Mouse (Mus musculus) gastrocnemius, adult 2 months (tissue): ENCODE measurements at regions not wholly inside any gene's neighbourhood (a gene's known extent, or its start where the extent isn't known, plus 50 kb on each side); places are given as distances from the start of the nearest gene placed in this dataset.

Source experiments
- DNase-seq: peaks from one replicate; pipeline ENCODE4 v3.0.0; 2022
- H3K27ac ChIP-seq: fragments of 200-600 bp; 2 replicates; pipeline ENCODE4 v1.8.1; 2022; ENCODE audit warnings: mild to moderate bottlenecking
- H3K4me3 ChIP-seq: fragments of 200-600 bp; 2 replicates; pipeline ENCODE4 v1.8.1; 2022; ENCODE audit warnings: mild to moderate bottlenecking, moderate library complexity
- CTCF ChIP-seq: fragments of 200-600 bp; IDR thresholded peaks from 2 replicates; pipeline ENCODE4 v1.8.1; 2022; ENCODE audit warnings: antibody characterized with exemption, mild to moderate bottlenecking, moderate library complexity
- intact Hi-C: fragments of 180-260 bp; cut with DNase I; formaldehyde crosslinking; loops from one replicate; pipeline ENCODE4 v1.15.1; 2025

DNA sequence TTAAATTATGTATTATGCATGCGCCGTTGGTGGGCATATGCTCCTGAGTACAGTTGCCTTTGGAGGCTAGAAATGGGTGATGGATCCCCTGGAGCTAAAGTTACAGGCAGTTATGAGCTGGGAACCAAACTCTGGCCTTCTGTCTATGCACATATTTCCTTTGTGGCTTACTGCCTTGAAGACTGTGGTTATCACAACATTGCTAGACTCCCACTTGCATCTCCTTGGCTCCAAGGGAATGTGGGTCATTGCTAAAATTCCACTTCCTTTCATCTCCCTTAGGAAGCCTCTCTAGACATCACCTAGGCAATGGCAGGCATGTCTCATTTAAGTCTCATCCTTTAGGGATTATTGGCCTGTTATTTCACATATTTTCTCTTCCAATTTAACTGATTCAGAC, 622.4 kb upstream of the Frg1 start:
- no peak for TF ChIP-seq CTCF
- DNase-seq = no peak
- intact Hi-C loops = no loop called here
- H3K27ac ChIP-seq = no peak overlapping the region
- no peak overlapping the region for H3K4me3 ChIP-seq

DNA sequence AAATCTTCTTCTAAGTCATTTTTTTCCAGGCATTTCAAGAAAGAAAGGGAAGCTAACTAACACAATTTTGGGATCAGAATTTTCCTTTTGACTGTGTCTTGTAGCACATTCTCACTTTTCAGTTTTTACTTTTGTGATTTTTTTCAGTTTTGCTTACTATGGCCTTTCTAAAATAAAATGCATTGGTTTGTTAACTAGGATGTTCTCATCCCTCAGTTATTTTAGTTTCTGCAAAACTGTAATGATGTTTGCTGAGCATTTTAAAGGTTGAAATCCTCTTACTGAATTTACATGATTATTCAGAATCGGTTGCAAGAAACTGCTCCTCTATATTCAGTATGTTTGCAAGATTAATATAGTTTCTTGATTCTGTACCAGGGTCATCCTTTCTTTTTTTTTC, 610.1 kb upstream of the Frg1 start:
- H3K27ac ChIP-seq = no peak overlapping the region
- no peak overlapping the region for H3K4me3 ChIP-seq
- no peak for TF ChIP-seq CTCF
- DNase-seq = no peak
- intact Hi-C loops = no loop called here

DNA sequence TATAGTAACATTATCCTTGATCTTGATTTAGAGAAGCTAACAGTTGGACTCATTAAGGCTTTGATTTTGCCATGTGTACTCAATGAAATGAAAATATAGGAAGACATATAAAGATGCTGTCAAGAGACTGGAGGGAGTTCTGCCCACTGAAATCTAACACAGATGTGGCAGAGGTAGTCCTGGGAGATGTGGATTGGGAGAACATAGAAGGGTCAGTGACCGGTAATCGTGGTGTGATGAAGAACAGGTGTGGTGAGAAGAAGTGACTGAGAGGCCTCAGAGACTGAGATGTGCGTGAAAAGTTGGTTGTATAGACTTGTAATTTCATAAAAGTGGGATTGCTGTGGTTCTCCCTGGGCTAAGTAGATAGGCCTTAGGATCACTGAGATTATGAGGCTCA, 600.9 kb upstream of the Frg1 start:
- no peak overlapping the region for H3K27ac ChIP-seq
- intact Hi-C loops = no loop called here

DNA sequence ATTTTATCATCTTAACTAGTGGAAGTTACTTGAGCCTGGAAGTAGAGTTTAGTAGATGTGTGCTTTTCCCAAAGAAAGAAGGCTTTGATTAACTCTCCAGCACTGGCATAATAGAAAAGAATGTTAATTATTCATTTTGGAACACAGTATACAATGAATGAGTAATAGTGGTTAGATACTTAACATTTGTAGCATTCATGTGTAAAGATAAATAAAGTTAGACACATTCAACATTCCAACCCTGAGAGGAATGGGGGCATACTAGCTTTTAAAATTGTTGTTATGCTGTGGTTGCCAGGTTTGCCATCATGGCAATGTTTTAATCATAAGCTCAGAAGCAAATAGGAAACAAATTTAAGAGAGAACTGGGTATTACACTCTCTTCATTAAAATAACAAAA, 586.3 kb upstream of the Frg1 start:
- no peak overlapping the region for H3K27ac ChIP-seq
- H3K4me3 ChIP-seq = no peak overlapping the region
- TF ChIP-seq CTCF = no peak
- DNase-seq = no peak
- intact Hi-C loops = no loop called here

More for the DNA sequence above, 600.9 kb upstream of the Frg1 start:
- no peak for TF ChIP-seq CTCF
- no peak overlapping the region for H3K4me3 ChIP-seq
- no peak for DNase-seq

DNA sequence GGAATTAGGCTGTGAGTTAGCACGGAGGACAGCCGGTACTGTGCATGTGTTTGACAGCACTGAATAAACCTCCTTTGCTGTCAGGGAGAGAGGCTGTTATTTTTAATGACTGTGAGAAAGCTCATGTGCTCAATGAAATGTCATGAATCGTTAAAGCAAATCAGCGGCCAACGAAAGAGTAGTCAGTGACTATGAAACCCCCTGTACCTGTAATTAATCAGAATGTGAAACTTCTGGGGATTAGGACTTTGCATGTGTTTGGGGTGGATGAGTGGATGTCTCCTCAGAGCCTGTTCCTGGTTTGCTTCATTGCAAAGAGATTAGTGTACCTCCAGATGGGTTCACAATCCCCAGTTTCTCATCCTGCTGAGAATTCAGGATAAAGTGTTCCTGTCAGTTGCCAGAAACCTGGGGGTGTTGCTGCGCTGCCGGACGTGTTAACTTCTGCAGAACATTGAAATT, 572.2 kb upstream of the Frg1 start:
- no peak for TF ChIP-seq CTCF
- Histone ChIP-seq H3K4me3 (no peak overlapping the region), H3K27ac (no peak overlapping the region)
- intact Hi-C loops = no loop called here
- DNase-seq = no peak

DNA sequence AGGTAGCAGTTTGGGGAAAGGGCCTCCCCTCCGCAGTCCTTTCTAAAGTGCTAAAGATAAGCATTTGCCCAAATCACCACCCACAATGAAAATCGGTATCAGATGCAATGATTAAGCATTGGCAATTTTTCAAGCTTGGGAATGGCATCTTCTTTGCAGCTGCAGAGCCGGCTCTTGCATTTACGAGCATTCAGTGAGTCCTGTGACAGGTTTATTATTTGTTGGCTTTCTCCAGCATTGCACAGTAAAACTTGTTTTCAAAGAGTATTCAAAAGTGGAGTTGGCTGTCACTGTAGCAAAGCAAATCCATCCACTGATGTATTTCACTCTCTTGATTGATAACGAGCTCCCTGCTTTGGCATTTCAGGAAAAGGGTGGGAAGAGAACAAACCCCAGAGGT, 571.3 kb upstream of the Frg1 start:
- Histone ChIP-seq H3K4me3 (no peak overlapping the region), H3K27ac (no peak overlapping the region)
- TF ChIP-seq CTCF = no peak
- DNase-seq = no peak
- intact Hi-C loops = no loop called here

DNA sequence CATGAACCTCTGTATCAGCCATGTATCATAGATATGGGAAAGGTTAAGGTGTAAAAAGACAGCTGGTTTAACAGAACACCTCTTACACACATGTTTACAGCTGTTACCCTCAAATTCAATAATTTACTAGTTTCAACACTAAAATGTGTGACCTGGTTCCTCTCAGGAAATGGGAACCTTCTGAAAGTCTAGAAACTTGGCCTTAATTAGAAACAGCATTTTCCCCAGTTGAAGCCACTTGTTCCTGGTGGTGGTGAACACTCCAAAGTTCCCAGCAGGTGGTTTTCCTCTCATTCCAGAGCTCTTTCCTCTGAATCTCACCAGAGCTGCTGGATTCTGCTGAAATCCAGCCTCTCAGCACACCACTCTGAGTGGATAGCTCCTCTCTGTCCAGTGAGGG, 570.5 kb upstream of the Frg1 start:
- no peak for TF ChIP-seq CTCF
- DNase-seq = no peak
- no peak overlapping the region for H3K27ac ChIP-seq
- intact Hi-C loops = no loop called here
- no peak overlapping the region for H3K4me3 ChIP-seq

DNA sequence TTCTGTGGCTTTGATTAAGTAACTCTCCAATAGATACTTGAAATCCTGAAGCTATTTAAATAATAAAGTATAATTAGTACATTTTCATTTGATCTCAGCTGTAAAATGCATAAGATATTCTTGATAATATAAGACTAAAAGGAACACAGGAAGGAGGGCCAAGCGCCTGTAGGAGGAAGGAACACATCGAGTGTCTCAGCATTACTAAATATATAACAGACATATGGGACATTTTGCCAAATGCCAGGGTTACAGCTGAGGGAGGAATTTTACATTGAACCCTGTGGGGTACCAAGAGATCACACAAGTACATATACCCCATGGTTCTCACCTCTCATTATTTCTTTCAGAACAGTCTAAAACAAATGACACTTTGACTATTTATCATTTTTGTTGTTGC, 555.5 kb upstream of the Frg1 start:
- H3K4me3 ChIP-seq = no peak overlapping the region
- TF ChIP-seq CTCF = no peak
- H3K27ac ChIP-seq = no peak overlapping the region
- intact Hi-C loops = no loop called here
- no peak for DNase-seq

DNA sequence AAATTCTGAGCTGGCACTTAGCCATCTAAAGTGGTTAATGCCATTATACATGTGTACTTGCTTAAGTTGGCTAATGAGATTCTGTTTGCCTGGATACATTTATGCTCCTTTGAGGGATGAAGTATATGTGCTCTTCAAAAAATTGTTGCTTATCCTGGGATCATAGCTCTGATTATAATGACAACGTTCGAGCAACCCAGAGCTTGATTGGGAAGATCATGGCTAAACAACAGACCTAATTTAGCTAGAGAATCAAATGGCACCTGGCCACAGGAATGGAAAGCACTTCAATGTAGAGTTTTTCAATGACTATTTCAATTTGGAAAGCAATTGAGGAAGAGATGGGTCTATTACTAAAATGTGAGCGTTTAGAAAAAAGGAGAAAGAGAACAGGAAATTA, 553.7 kb upstream of the Frg1 start:
- DNase-seq = no peak
- intact Hi-C loops = no loop called here
- no peak for TF ChIP-seq CTCF
- no peak overlapping the region for H3K27ac ChIP-seq
- H3K4me3 ChIP-seq = no peak overlapping the region

DNA sequence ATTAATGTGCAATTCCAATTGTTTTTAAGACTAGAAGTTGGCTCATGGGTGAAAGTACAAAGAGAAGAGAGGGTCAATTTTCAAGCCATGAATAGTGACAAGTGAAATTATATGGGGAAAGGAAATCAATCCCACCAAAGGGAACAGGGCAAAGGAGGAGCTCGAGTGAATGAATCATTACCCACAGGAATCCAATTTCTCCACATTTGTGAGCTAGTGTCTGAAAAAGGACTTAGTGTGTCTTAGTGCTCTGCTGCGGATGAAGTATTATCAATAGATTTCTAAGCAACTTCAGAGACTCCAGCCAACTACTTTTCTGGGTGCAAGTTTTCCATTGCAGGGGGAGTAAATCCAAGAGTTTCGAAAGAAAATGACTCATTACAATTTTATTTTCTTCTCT, 552.5 kb upstream of the Frg1 start:
- TF ChIP-seq CTCF = no peak
- Histone ChIP-seq H3K4me3 (no peak overlapping the region), H3K27ac (no peak overlapping the region)
- intact Hi-C loops = no loop called here
- DNase-seq = no peak

DNA sequence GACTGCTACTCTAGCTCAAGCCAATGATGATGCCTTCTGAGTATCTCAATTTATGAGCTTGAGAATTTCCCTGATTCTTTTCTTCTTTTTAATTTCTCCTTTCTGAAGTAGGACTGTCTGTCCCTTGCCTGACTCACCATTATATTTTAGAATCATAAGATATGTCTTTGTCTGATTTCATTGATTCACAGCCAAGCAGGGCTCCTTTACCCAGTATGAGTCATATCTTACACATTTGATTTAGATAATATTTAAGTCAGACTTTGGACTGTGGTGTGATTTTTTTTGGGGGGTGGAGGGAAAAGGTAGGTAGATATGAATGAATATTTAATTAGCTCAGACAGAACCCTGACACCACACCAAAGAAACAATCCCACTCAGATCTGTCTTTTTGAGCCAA, 547.2 kb upstream of the Frg1 start:
- TF ChIP-seq CTCF = no peak
- Histone ChIP-seq H3K4me3 (no peak overlapping the region), H3K27ac (no peak overlapping the region)
- intact Hi-C loops = no loop called here
- DNase-seq = no peak

DNA sequence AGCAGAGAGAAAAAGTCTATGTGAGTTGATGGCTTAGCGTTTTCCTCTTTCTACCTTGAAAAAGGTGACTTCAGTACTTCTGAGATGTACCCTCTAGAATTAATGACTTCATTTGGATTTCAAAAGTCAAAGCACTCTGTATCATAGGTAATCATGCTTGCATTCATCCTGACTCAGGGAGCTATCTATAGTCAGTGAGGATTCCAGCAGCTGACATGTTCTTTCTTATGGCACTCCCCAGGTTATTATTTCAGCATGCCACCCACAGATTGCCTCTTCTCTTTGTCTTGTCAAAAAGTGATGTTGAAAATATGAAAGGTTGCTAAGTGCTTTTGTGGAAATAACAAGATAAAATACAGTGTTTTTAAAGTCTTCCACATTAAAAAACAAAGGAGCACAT, 540.0 kb upstream of the Frg1 start:
- no peak overlapping the region for H3K4me3 ChIP-seq
- no peak for TF ChIP-seq CTCF
- DNase-seq = no peak
- intact Hi-C loops = no loop called here
- no peak overlapping the region for H3K27ac ChIP-seq

DNA sequence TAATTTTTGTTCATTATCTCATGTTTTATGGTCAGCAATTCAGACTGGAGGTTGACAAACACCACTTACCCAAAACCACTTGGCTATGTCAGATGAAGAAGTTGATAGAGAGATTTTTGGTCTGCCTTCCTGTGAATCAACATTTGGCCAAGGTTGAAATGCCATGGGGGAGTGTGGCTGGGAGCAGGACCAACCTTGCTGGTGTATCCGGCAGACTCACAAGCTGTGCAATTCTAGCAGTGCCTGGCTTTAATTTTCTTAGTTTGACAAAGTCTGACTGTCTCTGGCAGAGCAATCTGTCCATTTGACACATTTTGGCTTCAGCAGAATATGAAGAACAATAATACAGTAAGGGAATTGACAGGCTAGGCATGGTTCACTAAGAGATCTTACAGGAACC, 533.9 kb upstream of the Frg1 start:
- intact Hi-C loops = no loop called here
- H3K4me3 ChIP-seq = no peak overlapping the region
- no peak for TF ChIP-seq CTCF
- H3K27ac ChIP-seq = no peak overlapping the region
- no peak for DNase-seq

DNA sequence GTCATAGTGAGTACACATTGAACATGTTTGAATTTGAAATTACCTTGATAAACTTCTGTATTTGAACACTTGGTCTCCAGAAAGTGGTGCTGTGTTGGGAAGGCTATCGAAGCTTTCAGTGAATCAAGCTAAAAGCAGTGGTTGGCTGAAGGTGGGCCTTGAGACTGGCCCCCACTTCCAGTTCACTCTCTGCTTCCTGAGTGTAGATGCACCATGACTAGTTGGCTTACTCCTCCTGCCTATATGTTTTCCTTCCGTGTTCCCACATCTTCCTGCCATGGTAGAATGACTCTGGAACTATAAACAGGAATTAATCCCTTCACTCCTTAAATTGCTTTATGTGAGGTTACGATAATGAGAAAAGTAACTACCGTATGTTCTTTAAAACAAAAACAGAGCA, 522.4 kb upstream of the Frg1 start:
- Histone ChIP-seq H3K4me3 (no peak overlapping the region), H3K27ac (no peak overlapping the region)
- DNase-seq = no peak
- no peak for TF ChIP-seq CTCF
- intact Hi-C loops = no loop called here

DNA sequence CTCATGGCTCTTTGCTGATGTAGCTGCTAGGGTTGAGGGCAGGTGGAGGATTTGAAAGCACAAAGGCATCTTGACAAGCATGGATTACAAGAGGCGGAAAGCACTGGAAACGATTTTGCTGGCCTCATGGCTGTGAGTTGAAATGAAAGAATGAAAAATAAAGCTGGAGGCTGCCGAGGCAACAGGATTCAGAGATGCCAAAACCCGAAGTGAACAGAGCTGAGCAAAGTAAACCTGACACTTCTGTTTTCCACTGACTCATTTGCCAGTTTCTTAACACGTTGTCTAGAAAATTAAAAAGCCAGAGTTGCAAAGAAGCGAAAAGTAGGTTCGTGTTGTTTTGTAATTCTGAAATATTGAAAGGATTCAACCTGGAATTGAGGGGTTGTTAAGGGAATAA, 504.2 kb upstream of the Frg1 start:
- Histone ChIP-seq H3K4me3 (no peak overlapping the region), H3K27ac (no peak overlapping the region)
- TF ChIP-seq CTCF = no peak
- intact Hi-C loops = no loop called here
- DNase-seq = no peak
